Mouse (Mus musculus): ENCODE results near the gene Gimap4. TPM values are rescaled to one million over a fixed set of nuclear protein-coding genes. Genes with fewer than 3 reads are reported as not detected.

Gimap4 gene
- total RNA-seq (2014; rRNA removed; ENCODE audit: low replicate concordance) = 23.0 and 27.1 TPM in 2 replicates
- 37.4 and 43.8 TPM in 2 replicates for polyA plus RNA-seq (2015; fragmentation: Nextera tagmentation; extraction: Ambion mirVana)

GRCm38 (mm10) chr6:48684319-48684718 lies at the start of gene Gimap4:
Gimap4 (plus strand) TSS chr6:48684549.
- Histone ChIP-seq H3K27me3 (ENCODE audit: control insufficient read depth, insufficient read depth, low read length) (no peaks in the 10 kb centered on the region), H3K4me2 (ENCODE audit: low read depth, low read length) (peak within 1 kb of the TSS; percentile 52), H3K27ac (ENCODE audit: low read depth) (peak within 1 kb of the TSS; percentile 79), H3K4me1 (ENCODE audit: control insufficient read depth, insufficient read depth) (no peaks in the 10 kb centered on the region), H3K4me3 (ENCODE audit: low read depth, low read length) (peak within 1 kb of the TSS; percentile 28), H3K9me3 (replicated peaks; ENCODE audit: control insufficient read depth, low read length) (no peaks in the 10 kb centered on the region), H3K9ac (replicated peaks; ENCODE audit: low read depth, low read length) (peak within 1 kb of the TSS; percentile 39; the same call in 1 of the 2 replicates), H3K36me3 (replicated peaks; ENCODE audit: control insufficient read depth, insufficient read depth, low read length) (no peaks in the 10 kb centered on the region)
- ATAC-seq (ENCODE audit: insufficient read depth, low read depth) (no peak), DNase-seq (ENCODE audit: low spot score) (no peak)
- no peak for TF ChIP-seq EP300 (IDR thresholded peaks at IDR 0.05; ENCODE audit: low read depth)
- no peak for TF ChIP-seq CTCF (IDR thresholded peaks at IDR 0.05; ENCODE audit: low read depth)
- 48% methylated on average over 5 of the region's 5 CpGs for WGBS

GRCm38 (mm10) chr6:48635105-48635504 lies 49.2 kb upstream of the Gimap4 start:
- 90% methylated on average over 2 of the region's 2 CpGs for WGBS
- ATAC-seq (ENCODE audit: insufficient read depth, low read depth) = no peak
- Histone ChIP-seq H3K9me3 (replicated peaks; ENCODE audit: control insufficient read depth, low read length) (no peaks in the 10 kb centered on the region), H3K9ac (replicated peaks; ENCODE audit: low read depth, low read length) (no peak overlapping the region), H3K4me2 (ENCODE audit: low read depth, low read length) (no peak overlapping the region), H3K36me3 (replicated peaks; ENCODE audit: control insufficient read depth, insufficient read depth, low read length) (no peaks in the 10 kb centered on the region), H3K27ac (ENCODE audit: low read depth) (no peak overlapping the region), H3K4me1 (ENCODE audit: control insufficient read depth, insufficient read depth) (peaks cover 9% of the 10 kb centered on the region; the same call in 1 of the 2 replicates), H3K27me3 (ENCODE audit: control insufficient read depth, insufficient read depth, low read length) (no peaks in the 10 kb centered on the region), H3K4me3 (ENCODE audit: low read depth, low read length) (no peak overlapping the region)
- no peak for DNase-seq (ENCODE audit: low spot score)
- no peak for TF ChIP-seq EP300 (IDR thresholded peaks at IDR 0.05; ENCODE audit: low read depth)
- no peak for TF ChIP-seq CTCF (IDR thresholded peaks at IDR 0.05; ENCODE audit: low read depth)

- H3K9me3 ChIP-seq (replicated peaks; ENCODE audit: control insufficient read depth, low read length) = no peaks in the 10 kb centered on the region
- no peaks in the 10 kb centered on the region for H3K36me3 ChIP-seq (replicated peaks; ENCODE audit: control insufficient read depth, insufficient read depth, low read length)
- H3K4me2 ChIP-seq (ENCODE audit: low read depth, low read length) = no peak overlapping the region
- H3K9ac ChIP-seq (replicated peaks; ENCODE audit: low read depth, low read length) = no peak overlapping the region
- 31% methylated on average over 6 of the region's 6 CpGs for WGBS
- H3K27me3 ChIP-seq (ENCODE audit: control insufficient read depth, insufficient read depth, low read length) = no peaks in the 10 kb centered on the region
- ATAC-seq (ENCODE audit: insufficient read depth, low read depth) = no peak
- peaks cover 9% of the 10 kb centered on the region; the same call in 1 of the 2 replicates for H3K4me1 ChIP-seq (ENCODE audit: control insufficient read depth, insufficient read depth)
- no peak overlapping the region for H3K27ac ChIP-seq (ENCODE audit: low read depth)
- TF ChIP-seq EP300 (IDR thresholded peaks at IDR 0.05; ENCODE audit: low read depth) (no peak), CTCF (IDR thresholded peaks at IDR 0.05; ENCODE audit: low read depth) (no peak)
- H3K4me3 ChIP-seq (ENCODE audit: low read depth, low read length) = no peak overlapping the region
- DNase-seq (ENCODE audit: low spot score) = no peak
These were observed 47.8 kb upstream of the Gimap4 start for GRCm38 (mm10) chr6:48636515-48636914.

- no peak overlapping the region for H3K9ac ChIP-seq (replicated peaks; ENCODE audit: low read depth, low read length)
- TF ChIP-seq EP300 (IDR thresholded peaks at IDR 0.05; ENCODE audit: low read depth) = no peak
- TF ChIP-seq CTCF (IDR thresholded peaks at IDR 0.05; ENCODE audit: low read depth) = no peak
- H3K4me2 ChIP-seq (ENCODE audit: low read depth, low read length) = no peak overlapping the region
- H3K27ac ChIP-seq (ENCODE audit: low read depth) = no peak overlapping the region
- no peaks in the 10 kb centered on the region for H3K36me3 ChIP-seq (replicated peaks; ENCODE audit: control insufficient read depth, insufficient read depth, low read length)
- no peak for DNase-seq (ENCODE audit: low spot score)
- H3K4me1 ChIP-seq (ENCODE audit: control insufficient read depth, insufficient read depth) = peaks cover 9% of the 10 kb centered on the region; the same call in 1 of the 2 replicates
- H3K4me3 ChIP-seq (ENCODE audit: low read depth, low read length) = no peak overlapping the region
- H3K27me3 ChIP-seq (ENCODE audit: control insufficient read depth, insufficient read depth, low read length) = no peaks in the 10 kb centered on the region
- WGBS = 62% methylated on average over 6 of the region's 6 CpGs
- no peak for ATAC-seq (ENCODE audit: insufficient read depth, low read depth)
- H3K9me3 ChIP-seq (replicated peaks; ENCODE audit: control insufficient read depth, low read length) = no peaks in the 10 kb centered on the region
These were observed 46.4 kb upstream of the Gimap4 start for GRCm38 (mm10) chr6:48637811-48638500.

- Histone ChIP-seq H3K27ac (ENCODE audit: low read depth) (no peak overlapping the region), H3K4me2 (ENCODE audit: low read depth, low read length) (no peak overlapping the region), H3K4me3 (ENCODE audit: low read depth, low read length) (no peak overlapping the region), H3K27me3 (ENCODE audit: control insufficient read depth, insufficient read depth, low read length) (no peaks in the 10 kb centered on the region), H3K36me3 (replicated peaks; ENCODE audit: control insufficient read depth, insufficient read depth, low read length) (no peaks in the 10 kb centered on the region), H3K9me3 (replicated peaks; ENCODE audit: control insufficient read depth, low read length) (no peaks in the 10 kb centered on the region), H3K4me1 (ENCODE audit: control insufficient read depth, insufficient read depth) (peaks cover 9% of the 10 kb centered on the region; the same call in 1 of the 2 replicates), H3K9ac (replicated peaks; ENCODE audit: low read depth, low read length) (no peak overlapping the region)
- TF ChIP-seq CTCF (IDR thresholded peaks at IDR 0.05; ENCODE audit: low read depth) (no peak), EP300 (IDR thresholded peaks at IDR 0.05; ENCODE audit: low read depth) (no peak)
- no peak for DNase-seq (ENCODE audit: low spot score)
- 53% methylated on average over 2 of the region's 2 CpGs for WGBS
- ATAC-seq (ENCODE audit: insufficient read depth, low read depth) = no peak
These were observed 45.8 kb upstream of the Gimap4 start for GRCm38 (mm10) chr6:48638553-48638952.

Data from heart, postnatal 0 days (tissue).